Mouse (Mus musculus) left cerebral cortex, adult 8-10 months (tissue): Measurements from ENCODE around the gene Lpar4. TPM values are rescaled to one million over a fixed set of nuclear protein-coding genes. Genes with fewer than 3 reads are reported as not detected.

ENCODE experiments used
- DNase-seq, 2 experiments: peaks; one replicate each; pipeline ENCODE4 v3.0.0; 2022; ENCODE audit warnings: low spot score in 2 of 2
- total RNA-seq, 4 experiments: library from RNA; stranded (reverse); gene quantifications; 2 replicates each; pipeline ENCODE4 v1.2.4; 2022

The Lpar4 gene
- total RNA-seq: under 1 TPM; 0.72 to 0.97 (median 0.92) TPM

GRCm38 (mm10) chrX:106920175-106920827 is at the start of gene Lpar4:
Lpar4 (plus strand) TSS chrX:106920625.
- DNase-seq: no peak

GRCm38 (mm10) chrX:106871426-106871825 is 49.0 kb upstream of the Lpar4 start:
- DNase-seq: no peak

DNA sequence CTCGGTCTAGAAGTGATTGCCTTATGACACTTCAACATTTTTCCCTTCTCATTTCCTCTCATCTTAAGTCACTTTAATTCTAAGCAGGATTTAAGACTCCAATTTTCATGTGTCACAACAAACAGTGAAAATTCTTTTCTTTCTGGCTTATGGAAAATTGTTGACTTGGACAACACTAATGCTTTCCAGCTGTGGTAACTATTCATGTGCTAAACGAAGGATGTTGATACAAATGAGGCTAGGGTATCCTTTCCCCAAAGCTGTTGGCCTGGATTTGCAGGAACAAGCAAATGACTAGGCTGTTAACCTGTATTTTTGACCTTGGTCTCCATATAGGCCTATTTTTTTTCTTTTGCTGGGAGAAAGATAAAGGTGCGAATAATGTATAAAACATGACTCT is 48.5 kb upstream of the Lpar4 start:
- DNase-seq: no peak

- no peak for DNase-seq
Measured at GRCm38 (mm10) chrX:106872315-106872714, 48.1 kb upstream of the Lpar4 start.

- DNase-seq: no peak
Measured at GRCm38 (mm10) chrX:106897707-106898275, 22.6 kb upstream of the Lpar4 start.

DNA sequence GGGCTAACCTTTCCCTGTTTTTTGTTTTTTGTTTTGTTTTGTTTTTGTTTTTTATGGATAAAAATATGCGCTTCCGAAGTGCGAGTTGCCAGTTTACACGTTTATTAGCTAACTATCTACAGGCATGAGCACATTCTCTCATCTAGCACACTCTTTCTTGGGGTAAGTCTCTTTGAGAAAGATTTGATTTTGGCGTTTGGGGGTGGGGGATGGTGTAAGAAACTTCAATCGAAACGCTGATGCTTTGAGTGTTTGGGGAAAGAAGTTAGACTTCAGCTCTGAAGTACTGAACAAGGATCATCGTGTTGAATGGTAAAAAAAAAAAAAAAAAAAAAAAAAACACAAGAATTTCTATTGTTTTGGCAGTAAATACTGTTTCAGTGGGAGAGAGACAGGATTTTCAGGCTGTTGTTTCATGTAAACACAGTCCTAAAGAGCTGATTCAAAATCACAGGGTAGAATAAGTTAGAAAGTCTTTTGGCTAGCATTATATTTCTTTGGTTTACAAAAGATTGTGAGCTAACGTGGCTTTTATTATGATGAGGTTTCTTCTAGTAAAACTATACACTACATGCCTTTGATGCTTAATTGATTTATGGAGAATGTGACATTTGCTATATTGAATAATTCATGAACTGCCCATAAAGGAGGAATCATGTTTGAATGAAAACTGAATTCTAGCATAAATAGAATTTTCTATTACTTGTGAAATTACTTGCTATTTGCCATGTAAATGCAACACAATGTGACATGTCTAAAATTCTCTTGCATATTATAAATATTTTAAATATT is 599 bp downstream of the Lpar4 start:
- no peak for DNase-seq

GRCm38 (mm10) chrX:106924572-106924971 is 4.1 kb downstream of the Lpar4 start:
- no peak for DNase-seq

DNA sequence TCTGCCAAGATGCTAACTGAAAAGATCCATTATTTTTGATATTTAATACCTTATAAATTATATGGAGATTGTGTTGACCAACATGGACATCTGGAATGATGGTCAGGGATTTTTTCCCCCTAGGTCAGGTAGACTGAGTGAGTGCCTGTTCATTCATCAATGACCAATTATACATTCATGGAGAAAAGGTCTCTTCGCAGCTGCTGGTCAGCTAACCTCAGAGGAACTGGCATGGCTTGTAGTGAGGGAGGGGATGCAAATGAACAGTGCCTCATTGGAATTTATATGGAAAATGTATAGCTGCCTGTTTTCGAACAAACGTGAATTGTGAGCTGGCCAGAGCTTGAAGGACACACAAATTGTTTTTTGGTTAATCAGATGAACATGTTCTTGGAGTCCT is 18.9 kb downstream of the Lpar4 start:
- no peak for DNase-seq

- DNase-seq: no peak
Measured at GRCm38 (mm10) chrX:106950558-106950957, 30.1 kb downstream of the Lpar4 start.

- no peak for DNase-seq
Measured at GRCm38 (mm10) chrX:106951016-106951415, 30.6 kb downstream of the Lpar4 start.

DNA sequence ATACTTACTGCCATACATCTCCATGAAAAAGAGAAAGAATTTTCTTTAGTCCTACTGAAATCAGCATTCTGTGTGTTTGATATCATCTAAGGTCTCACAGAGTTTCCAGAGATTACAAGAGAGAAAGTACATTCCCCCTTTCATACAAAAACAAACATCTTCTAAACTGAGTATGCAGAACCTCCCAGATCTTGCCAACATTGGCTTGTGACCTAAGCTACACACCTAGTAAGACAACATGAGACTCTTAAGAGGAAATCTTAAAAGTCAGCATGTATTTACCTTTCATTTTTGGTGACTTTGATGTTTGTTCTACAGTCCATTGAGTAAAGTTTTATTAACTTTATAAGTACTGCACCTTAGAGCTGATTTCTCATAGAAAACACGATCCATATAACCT is 33.4 kb downstream of the Lpar4 start:
- DNase-seq: no peak

DNA sequence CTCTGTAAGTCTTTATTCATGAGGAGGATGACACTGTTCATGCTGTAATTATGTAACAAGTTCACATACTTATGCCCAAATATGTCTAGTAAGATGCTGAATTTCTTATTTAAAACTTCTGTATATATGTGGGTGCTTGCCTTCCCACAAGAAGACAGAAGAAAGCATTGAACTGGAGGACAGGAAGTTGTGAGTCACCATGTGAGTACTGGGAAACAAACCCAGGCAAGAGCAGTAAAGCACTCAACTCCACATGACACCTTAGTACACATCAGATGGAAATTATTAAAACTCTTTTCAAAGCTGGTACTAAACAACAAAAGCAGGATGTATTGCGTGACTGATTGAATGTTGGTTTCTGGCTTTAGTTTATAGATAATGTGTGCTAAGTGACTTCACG is 41.8 kb downstream of the Lpar4 start:
- DNase-seq: no peak

- no peak for DNase-seq
Measured at GRCm38 (mm10) chrX:106964326-106964725, 43.9 kb downstream of the Lpar4 start.

Other genes starting within 250 kb of the Lpar4 start
- gene Rtl3, start 80.0 kb upstream of the Lpar4 start, total RNA-seq: under 1 TPM in 1 of 4 experiments, not detected in 3; 0.13 TPM
- not detected for gene P2ry10, start 167.9 kb downstream of the Lpar4 start, total RNA-seq
- under 1 TPM; 0.27 to 0.39 (median 0.39) TPM for gene P2ry10b, start 228.3 kb downstream of the Lpar4 start, total RNA-seq